8 mouse cellular contexts compared by ENCODE assay signal in genomic region chr13:52879918-52880317, GRCm38 (mm10). TPM values are rescaled to one million over a fixed set of nuclear protein-coding genes. Genes with fewer than 3 reads are reported as not detected.
DNase-seq lines count a peak whose midpoint lies in the region; ATAC-seq and TF ChIP-seq lines count a peak whose summit lies in the region.

No protein-coding gene starts in this region.

- no peaks in the 10 kb centered on the region for H3K36me3 ChIP-seq in forebrain, embryonic 10.5 days (replicated peaks)
- no peaks in the 10 kb centered on the region for H3K36me3 ChIP-seq in forebrain, embryonic 12.5 days (replicated peaks)
- no peaks in the 10 kb centered on the region for H3K36me3 ChIP-seq in hindbrain, postnatal 0 days (ENCODE audit: insufficient read depth, low read length)

- no peak overlapping the region for H3K4me2 ChIP-seq in forebrain, embryonic 12.5 days
- no peak overlapping the region for H3K4me2 ChIP-seq in hindbrain, postnatal 0 days (ENCODE audit: low read depth, low read length)

- ATAC-seq in forebrain, embryonic 12.5 days (ENCODE audit: low FRiP score): no peak
- 0 out of 2 replicates have a peak, but pooled peaks have one; percentile 17 for ATAC-seq in hindbrain, postnatal 0 days
- ATAC-seq in megakaryocyte progenitor cell, adult 5-6 weeks (replicated peaks; ENCODE audit: poor library complexity): no peak

- H3K27ac ChIP-seq in forebrain, embryonic 10.5 days: peak overlapping the region; percentile 44
- no peak overlapping the region for H3K27ac ChIP-seq in forebrain, embryonic 12.5 days
- H3K27ac ChIP-seq in gastrocnemius, adult 2 months: peak overlapping the region; percentile 94
- peak overlapping the region; percentile 32; the same call in 1 of the 2 replicates for H3K27ac ChIP-seq in hindbrain, postnatal 0 days

- no peak overlapping the region for H3K9ac ChIP-seq in forebrain, embryonic 12.5 days
- no peak overlapping the region for H3K9ac ChIP-seq in hindbrain, postnatal 0 days (replicated peaks; ENCODE audit: low read length)

- no peak for DNase-seq in forebrain, embryonic 10.5 days (ENCODE audit: extremely low spot score, low spot score)
- DNase-seq in NIH3T3 (ENCODE audit: low read depth): peak; percentile 75
- peak; percentile 84 for DNase-seq in gastrocnemius, adult 2 months
- peak; percentile 38 for DNase-seq in hindbrain, postnatal 0 days (ENCODE audit: low spot score)
- no peak for DNase-seq in urinary bladder, postnatal 10 days (ENCODE audit: low spot score)
- no peak for DNase-seq in T-cell, adult 2 months (ENCODE audit: low spot score)

- no peaks in the 10 kb centered on the region for H3K9me3 ChIP-seq in forebrain, embryonic 10.5 days
- H3K9me3 ChIP-seq in forebrain, embryonic 12.5 days: no peaks in the 10 kb centered on the region
- H3K9me3 ChIP-seq in hindbrain, postnatal 0 days (ENCODE audit: low read length): no peaks in the 10 kb centered on the region

- WGBS in forebrain, embryonic 10.5 days: 41% methylated on average over 12 of the region's 12 CpGs
- 33% methylated on average over 12 of the region's 12 CpGs for WGBS in forebrain, embryonic 12.5 days
- WGBS in hindbrain, postnatal 0 days: 25% methylated on average over 12 of the region's 12 CpGs

- intact Hi-C loops in gastrocnemius, adult 2 months (cut with DNase I): loop anchor here (2.0 to 5.0 kb wide), 3 partner anchors 58 to 143 kb away; no protein-coding TSS in a partner anchor

- no peak for TF ChIP-seq CTCF in gastrocnemius, adult 2 months (IDR thresholded peaks at IDR 0.05)
- no peak for TF ChIP-seq CTCF in hindbrain, postnatal 0 days (IDR thresholded peaks at IDR 0.05; ENCODE audit: low read depth)

- no peaks in the 10 kb centered on the region for H3K27me3 ChIP-seq in forebrain, embryonic 10.5 days (ENCODE audit: poor library complexity, severe bottlenecking)
- H3K27me3 ChIP-seq in forebrain, embryonic 12.5 days: no peaks in the 10 kb centered on the region
- H3K27me3 ChIP-seq in hindbrain, postnatal 0 days (ENCODE audit: insufficient read depth, low read length): no peaks in the 10 kb centered on the region

- peaks cover 25% of the 10 kb centered on the region for H3K4me1 ChIP-seq in forebrain, embryonic 10.5 days
- peaks cover 20% of the 10 kb centered on the region for H3K4me1 ChIP-seq in forebrain, embryonic 12.5 days
- peaks cover 5% of the 10 kb centered on the region for H3K4me1 ChIP-seq in hindbrain, postnatal 0 days (ENCODE audit: insufficient read depth, low read length)

- H3K4me3 ChIP-seq in forebrain, embryonic 10.5 days: no peak overlapping the region
- H3K4me3 ChIP-seq in forebrain, embryonic 12.5 days (replicated peaks): no peak overlapping the region
- peak overlapping the region; percentile 45 for H3K4me3 ChIP-seq in gastrocnemius, adult 2 months
- H3K4me3 ChIP-seq in hindbrain, postnatal 0 days (ENCODE audit: low read length): no peak overlapping the region

RNA-seq across cellular contexts. Expression of gene Auh, which starts 49.6 kb away (rescaled TPM):
- 26.8 and 31.0 TPM in 2 replicates for polyA plus RNA-seq in forebrain, embryonic 10.5 days (2016; fragmentation: Nextera tagmentation; extraction: Ambion mirVana)
- polyA plus RNA-seq in forebrain, embryonic 12.5 days (2016; fragmentation: Nextera tagmentation; extraction: Ambion mirVana): 38.9 and 42.7 TPM in 2 replicates
- total RNA-seq in gastrocnemius, adult 2 months (2021): 10 to 100 TPM; 74.0 to 94.1 TPM
- 39.3 and 41.5 TPM in 2 replicates for total RNA-seq in hindbrain, postnatal 0 days (2014; rRNA removed)
- 65.9 and 72.8 TPM in 2 replicates for polyA plus RNA-seq in hindbrain, postnatal 0 days (2015; fragmentation: Nextera tagmentation; extraction: Ambion mirVana)
- 34.3 and 35.9 TPM in 2 replicates for total RNA-seq in megakaryocyte progenitor cell, adult 5-6 weeks (2015)
- total RNA-seq in megakaryocyte progenitor cell, adult 5-6 weeks (2017): 32.4 and 34.3 TPM in 2 replicates

Comparison
In these comparisons a context has a peak if more than half of its experiments do, and no peak if none do; other contexts are left out.
1. DNase-seq: peak in NIH3T3 (single experiment), gastrocnemius, adult 2 months (single experiment) and hindbrain, postnatal 0 days (single experiment); none in forebrain, embryonic 10.5 days (single experiment), urinary bladder, postnatal 10 days (single experiment) and T-cell, adult 2 months (single experiment).